Mouse (Mus musculus): ENCODE measurements around the gene Rgs6.

DNA sequence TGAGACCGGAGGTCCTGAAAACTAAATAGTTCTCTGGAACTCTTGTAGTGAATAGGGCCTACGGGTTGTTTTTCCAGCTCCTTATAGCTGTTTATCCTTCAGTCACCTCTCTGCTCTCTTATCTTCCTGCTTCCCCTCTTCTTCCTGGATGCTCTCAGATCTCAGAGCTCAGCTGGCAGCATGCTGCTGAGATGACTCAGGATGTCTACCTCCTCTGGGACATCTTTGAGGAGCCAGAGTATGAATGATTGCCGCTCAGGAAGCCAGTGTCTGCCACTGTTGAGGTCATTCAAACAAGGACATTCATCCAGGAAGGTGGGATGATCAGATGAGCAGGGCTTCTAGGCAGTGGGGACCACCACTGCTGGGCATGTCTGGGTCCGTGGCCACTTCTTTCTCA lies 498.9 kb downstream of the Rgs6 start:
- TF ChIP-seq CTCF (IDR thresholded peaks at IDR 0.05) (no peak), POLR2A (IDR thresholded peaks at IDR 0.05; ENCODE audit: insufficient read depth, low read depth, low read length) (no peak), EP300 (IDR thresholded peaks at IDR 0.05; ENCODE audit: insufficient read depth, low read depth, low read length) (no peak)

Measured in heart, adult 2 months (tissue).